Mouse (Mus musculus) testis, adult 2 months (tissue): ENCODE results near the gene Car10.

Experiments
- CTCF ChIP-seq: fragments of 200-500 bp; IDR thresholded peaks from 2 replicates; pipeline ENCODE4 v1.5.1; 2012; ENCODE audit warnings: low read depth, mild to moderate bottlenecking, inconsistent platforms, low read length, moderate library complexity; ENCODE audit not compliant: control insufficient read depth, insufficient read depth, insufficient replicate concordance
- POLR2A ChIP-seq: fragments of 200-500 bp; IDR thresholded peaks from 2 replicates; pipeline ENCODE4 v1.6.1; 2012; ENCODE audit warnings: low read depth, mild to moderate bottlenecking, inconsistent platforms, low read length, moderate library complexity; ENCODE audit not compliant: control insufficient read depth

GRCm38 (mm10) chr11:93293661-93294060, 195.8 kb downstream of the Car10 start:
- TF ChIP-seq POLR2A (no peak), CTCF (no peak)
